Mouse (Mus musculus) G1E (cell line): ENCODE data around the gene Prr7.
A peak's percentile ranks its signal among the peaks of the same experiment; 100 is the strongest.

Source experiments
- CTCF ChIP-seq: IDR thresholded peaks from 2 replicates; pipeline ENCODE4 v1.5.1; 2012; ENCODE audit warnings: low read depth, low read length, inconsistent platforms, mixed read lengths
- GATA1 ChIP-seq: IDR thresholded peaks from 2 replicates; pipeline ENCODE4 v1.6.1; 2012; ENCODE audit warnings: borderline replicate concordance, low read length, inconsistent platforms, mixed read lengths
- GATA2 ChIP-seq: IDR thresholded peaks from 2 replicates; pipeline ENCODE4 v1.6.1; 2012; ENCODE audit warnings: low read depth, low read length, inconsistent platforms, borderline replicate concordance
- POLR2AphosphoS5 ChIP-seq: IDR thresholded peaks from 2 replicates; pipeline ENCODE4 v1.6.1; 2012; ENCODE audit warnings: low read depth, low read length, inconsistent platforms; ENCODE audit not compliant: insufficient replicate concordance
- TAL1 ChIP-seq: conservative IDR thresholded peaks from 2 replicates; pipeline ENCODE4 v1.6.1; 2012; ENCODE audit warnings: low read depth, low read length, inconsistent platforms, mixed read lengths

DNA sequence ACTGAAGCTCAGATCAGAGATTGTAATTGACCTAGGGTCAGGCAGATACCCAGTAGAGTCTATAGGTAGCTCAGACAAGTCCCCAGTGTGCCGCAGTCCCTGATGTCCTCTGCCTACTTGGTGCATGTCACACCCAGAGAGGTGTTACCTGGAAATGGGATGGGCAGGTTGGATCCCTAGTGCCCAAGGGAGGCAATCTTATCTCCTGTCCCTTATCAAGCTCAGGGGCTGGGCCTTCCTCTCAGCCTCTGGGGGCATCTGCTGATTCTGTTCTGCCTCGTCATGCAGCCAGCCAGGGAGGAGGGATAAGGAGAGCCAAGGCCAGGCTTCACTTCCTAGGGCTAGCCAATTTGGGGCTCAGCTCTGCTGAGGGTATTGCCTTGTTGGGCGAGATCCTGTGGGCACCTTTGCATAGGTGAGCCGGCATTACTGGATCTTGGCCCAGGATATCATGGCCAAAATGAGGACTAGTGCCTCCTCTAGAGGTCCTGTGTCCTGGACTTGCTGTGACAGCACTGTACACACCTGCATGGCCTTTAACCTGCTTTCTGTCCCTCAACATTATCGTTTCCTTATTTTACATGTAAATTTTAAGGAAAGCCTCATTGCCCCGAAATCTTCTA lies 17.5 kb upstream of the Prr7 start:
- TF ChIP-seq CTCF (no peak), GATA1 (no peak), POLR2AphosphoS5 (no peak), TAL1 (peak; percentile 30; the same call in 1 of the 2 replicates), GATA2 (no peak)
